Mouse (Mus musculus): ENCODE measurements around the gene Abcb5. TPM values are rescaled to one million over a fixed set of nuclear protein-coding genes. Genes with fewer than 3 reads are reported as not detected.
A peak's percentile ranks its signal among the peaks of the same experiment; 100 is the strongest.

Gene Abcb5
- polyA plus RNA-seq, 1 experiment from 2014 or later, result 0.08 TPM

DNA sequence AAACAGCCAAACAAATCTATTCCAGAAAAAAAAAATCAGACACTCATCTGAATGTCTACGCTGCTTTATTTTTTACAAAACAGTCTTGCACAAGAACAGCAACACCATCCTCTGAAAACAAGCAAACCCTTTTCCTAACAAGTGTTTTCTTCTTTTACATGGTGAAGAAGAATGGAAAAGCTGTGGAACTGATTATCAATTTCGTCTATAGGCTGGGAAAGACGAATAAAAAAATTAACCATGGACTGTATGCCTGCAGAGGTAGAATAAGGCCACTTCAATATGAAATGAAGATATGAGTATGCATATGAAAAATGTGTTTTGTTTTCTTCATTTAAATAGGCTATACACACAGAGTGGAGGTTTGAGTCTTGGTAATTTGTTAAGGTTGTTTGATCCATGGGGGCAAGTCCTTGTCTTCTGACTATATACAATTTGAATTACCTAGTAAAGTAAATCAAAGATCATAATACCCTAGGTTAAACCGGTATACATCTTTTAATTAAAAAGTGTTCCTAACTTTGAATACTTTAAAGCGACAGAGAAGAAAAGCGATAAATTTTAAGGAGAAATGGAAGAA, 124.2 kb downstream of the Abcb5 start:
- no peak overlapping the region for H3K4me3 ChIP-seq (ENCODE audit: control insufficient read depth in 1 of 2, insufficient read depth in 1 of 2, low read depth in 1 of 2, low read length in 2 of 2)
- H3K4me1 ChIP-seq (ENCODE audit: control insufficient read depth in 2 of 2, insufficient read depth in 2 of 2, low read length in 2 of 2), result peaks cover 5 to 10% of the 10 kb centered on the region in 2 experiments; a peak in 3 of 4 replicates
- H3K9me3 ChIP-seq (ENCODE audit: control insufficient read depth, low read length), result no peaks in the 10 kb centered on the region
- no peak for ATAC-seq (ENCODE audit: insufficient number of reproducible peaks, insufficient read depth, low FRiP score, low read depth)
- no peak overlapping the region for H3K9ac ChIP-seq (ENCODE audit: low read length)
- peaks cover 95% of the 10 kb centered on the region for H3K27me3 ChIP-seq (ENCODE audit: control insufficient read depth, insufficient read depth, low read length)
- H3K27ac ChIP-seq (replicated peaks in 1 of 2; ENCODE audit: control insufficient read depth in 1 of 2, insufficient read depth in 1 of 2, low read depth in 2 of 2, low read length in 2 of 2), result no peak overlapping the region
- no peaks in the 10 kb centered on the region for H3K36me3 ChIP-seq (ENCODE audit: control insufficient read depth, insufficient read depth, low read length)
- 7% methylated on average over 6 of the region's 6 CpGs for WGBS
- H3K4me2 ChIP-seq (ENCODE audit: low read length), result no peak overlapping the region

DNA sequence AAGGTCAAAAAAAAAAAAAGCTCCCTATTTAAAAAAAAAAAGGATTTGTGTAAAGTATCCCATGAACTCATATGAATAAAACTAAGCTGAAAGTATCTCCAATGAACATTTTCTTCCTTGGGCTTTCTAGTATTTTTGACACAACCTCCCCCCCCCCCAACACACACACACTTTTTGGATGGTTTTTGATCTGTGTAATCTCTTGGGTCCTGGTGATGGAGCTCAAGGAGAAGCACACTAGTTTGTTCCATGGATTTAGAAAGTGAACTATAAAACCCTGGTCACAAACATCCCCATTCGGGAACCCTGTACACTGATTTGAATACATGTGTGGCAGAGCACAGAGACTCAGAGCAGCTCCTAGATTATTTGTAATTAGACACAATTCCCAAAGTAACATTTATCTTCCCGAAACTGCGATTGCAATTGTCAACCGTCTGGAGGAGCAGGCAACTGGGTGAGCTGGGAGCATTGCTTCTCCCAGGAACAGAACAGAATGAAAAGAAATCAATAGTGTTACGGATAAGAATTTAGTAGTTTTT, 124.8 kb downstream of the Abcb5 start:
- Histone ChIP-seq H3K4me1 (ENCODE audit: control insufficient read depth in 2 of 2, insufficient read depth in 2 of 2, low read length in 2 of 2) (peaks cover 6 to 9% of the 10 kb centered on the region in 2 experiments; a peak in 3 of 4 replicates), H3K4me2 (ENCODE audit: low read length) (no peak overlapping the region), H3K9me3 (ENCODE audit: control insufficient read depth, low read length) (no peaks in the 10 kb centered on the region), H3K4me3 (ENCODE audit: control insufficient read depth in 1 of 2, insufficient read depth in 1 of 2, low read depth in 1 of 2, low read length in 2 of 2) (no peak overlapping the region), H3K27me3 (ENCODE audit: control insufficient read depth, insufficient read depth, low read length) (peaks cover 95% of the 10 kb centered on the region), H3K9ac (ENCODE audit: low read length) (no peak overlapping the region), H3K36me3 (ENCODE audit: control insufficient read depth, insufficient read depth, low read length) (no peaks in the 10 kb centered on the region), H3K27ac (replicated peaks in 1 of 2; ENCODE audit: control insufficient read depth in 1 of 2, insufficient read depth in 1 of 2, low read depth in 2 of 2, low read length in 2 of 2) (no peak overlapping the region)
- no peak for ATAC-seq (ENCODE audit: insufficient number of reproducible peaks, insufficient read depth, low FRiP score, low read depth)
- 9% methylated on average over 5 of the region's 5 CpGs for WGBS

DNA sequence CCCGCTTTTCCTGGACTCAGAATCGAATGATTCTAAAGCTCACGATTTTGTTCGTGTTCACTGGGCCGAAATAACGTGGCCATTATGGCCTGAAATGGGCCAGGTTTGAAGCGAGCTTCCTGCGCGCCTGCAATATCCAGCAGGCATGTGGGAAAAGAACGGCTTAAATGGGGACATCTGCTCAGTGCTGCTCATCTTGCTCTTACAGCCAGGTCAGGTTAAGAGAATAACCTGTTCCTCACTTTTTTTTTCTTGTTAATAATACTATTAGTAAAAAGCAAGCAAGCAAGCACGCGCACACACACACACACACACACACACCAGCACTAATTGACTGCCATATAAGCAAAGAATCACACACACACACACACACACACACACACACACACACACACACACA, 125.4 kb downstream of the Abcb5 start:
- H3K4me2 ChIP-seq (ENCODE audit: low read length), result no peak overlapping the region
- no peaks in the 10 kb centered on the region for H3K9me3 ChIP-seq (ENCODE audit: control insufficient read depth, low read length)
- H3K4me1 ChIP-seq (ENCODE audit: control insufficient read depth in 2 of 2, insufficient read depth in 2 of 2, low read length in 2 of 2), result peaks cover 6 to 9% of the 10 kb centered on the region in 2 experiments; a peak in 3 of 4 replicates
- H3K36me3 ChIP-seq (ENCODE audit: control insufficient read depth, insufficient read depth, low read length), result no peaks in the 10 kb centered on the region
- H3K4me3 ChIP-seq (ENCODE audit: control insufficient read depth in 1 of 2, insufficient read depth in 1 of 2, low read depth in 1 of 2, low read length in 2 of 2), result no peak overlapping the region
- H3K27me3 ChIP-seq (ENCODE audit: control insufficient read depth, insufficient read depth, low read length), result peaks cover 95% of the 10 kb centered on the region
- no peak for ATAC-seq (ENCODE audit: insufficient number of reproducible peaks, insufficient read depth, low FRiP score, low read depth)
- no peak overlapping the region for H3K27ac ChIP-seq (replicated peaks in 1 of 2; ENCODE audit: control insufficient read depth in 1 of 2, insufficient read depth in 1 of 2, low read depth in 2 of 2, low read length in 2 of 2)
- WGBS, result 4% methylated on average over 11 of the region's 12 CpGs
- H3K9ac ChIP-seq (ENCODE audit: low read length), result no peak overlapping the region

DNA sequence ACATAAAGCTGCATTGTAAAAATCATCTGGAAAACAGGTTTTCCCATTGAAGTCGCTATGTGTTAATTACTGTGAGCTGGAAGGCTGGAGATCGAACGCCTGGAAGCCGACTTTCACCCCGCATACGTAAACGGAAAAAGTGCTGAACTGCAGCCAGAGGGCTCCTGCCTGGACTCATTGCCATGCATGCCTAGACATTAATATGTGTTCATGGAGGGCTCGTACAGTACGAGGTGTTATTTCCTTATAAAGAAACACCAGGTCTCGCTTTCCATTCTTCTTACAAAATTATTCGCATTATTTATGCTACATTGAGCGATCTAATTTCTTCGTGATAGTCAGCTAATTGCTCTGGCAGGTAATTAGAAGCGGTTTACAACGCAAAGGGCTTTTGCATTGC, 125.9 kb downstream of the Abcb5 start:
- no peak for ATAC-seq (ENCODE audit: insufficient number of reproducible peaks, insufficient read depth, low FRiP score, low read depth)
- Histone ChIP-seq H3K4me2 (ENCODE audit: low read length) (no peak overlapping the region), H3K4me1 (ENCODE audit: control insufficient read depth in 2 of 2, insufficient read depth in 2 of 2, low read length in 2 of 2) (peaks cover 6 to 9% of the 10 kb centered on the region in 2 experiments; a peak in 3 of 4 replicates), H3K36me3 (ENCODE audit: control insufficient read depth, insufficient read depth, low read length) (no peaks in the 10 kb centered on the region), H3K4me3 (ENCODE audit: control insufficient read depth in 1 of 2, insufficient read depth in 1 of 2, low read depth in 1 of 2, low read length in 2 of 2) (no peak overlapping the region), H3K27me3 (ENCODE audit: control insufficient read depth, insufficient read depth, low read length) (peaks cover 93% of the 10 kb centered on the region), H3K9ac (ENCODE audit: low read length) (no peak overlapping the region), H3K27ac (replicated peaks in 1 of 2; ENCODE audit: control insufficient read depth in 1 of 2, insufficient read depth in 1 of 2, low read depth in 2 of 2, low read length in 2 of 2) (no peak overlapping the region), H3K9me3 (ENCODE audit: control insufficient read depth, low read length) (no peaks in the 10 kb centered on the region)
- 3% methylated on average over 15 of the region's 15 CpGs for WGBS

DNA sequence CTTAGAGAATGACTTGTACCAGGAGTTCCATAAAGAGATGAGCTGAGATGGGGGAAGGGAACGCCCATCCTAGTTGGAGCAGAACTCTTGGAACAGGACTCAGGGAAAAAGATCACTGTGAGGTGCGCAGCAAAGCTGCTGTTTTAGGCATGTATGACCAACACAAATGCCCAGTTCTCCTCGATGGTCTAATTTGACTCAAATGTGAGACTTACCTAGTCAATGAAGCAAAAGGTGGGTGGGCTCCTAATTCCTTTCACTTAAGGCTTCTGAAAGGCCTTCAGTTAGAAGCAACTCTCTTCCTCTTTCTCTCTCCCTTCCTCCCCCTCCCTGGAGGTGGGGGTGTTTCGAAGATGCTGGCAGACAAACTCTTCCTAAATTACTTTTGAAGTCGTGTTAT, 126.8 kb downstream of the Abcb5 start:
- 5% methylated on average over 5 of the region's 5 CpGs for WGBS
- peaks cover 6 to 9% of the 10 kb centered on the region in 2 experiments; a peak in 3 of 4 replicates for H3K4me1 ChIP-seq (ENCODE audit: control insufficient read depth in 2 of 2, insufficient read depth in 2 of 2, low read length in 2 of 2)
- ATAC-seq (ENCODE audit: insufficient number of reproducible peaks, insufficient read depth, low FRiP score, low read depth), result no peak

DNA sequence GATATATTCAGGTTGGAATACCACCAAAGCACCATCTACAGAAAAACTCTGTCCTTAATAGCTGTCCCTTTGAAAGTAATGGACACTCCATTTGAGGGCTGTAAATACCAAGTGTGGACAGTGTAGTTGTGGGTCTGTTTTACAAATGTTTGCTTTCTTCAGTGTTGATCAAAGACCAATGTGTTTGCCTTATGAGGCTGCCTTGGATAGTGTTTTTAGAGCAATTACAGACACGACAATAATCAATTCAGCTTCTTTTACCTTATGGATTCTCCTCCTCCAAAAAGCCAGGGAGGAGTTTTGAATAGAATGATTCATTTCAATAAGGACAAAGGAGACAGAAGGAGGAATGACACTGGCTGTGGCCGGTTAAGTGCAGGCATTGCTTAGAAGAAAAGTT, 128.0 kb downstream of the Abcb5 start:
- 8% methylated on average over 2 of the region's 2 CpGs for WGBS
- ATAC-seq (ENCODE audit: insufficient number of reproducible peaks, insufficient read depth, low FRiP score, low read depth), result no peak
- H3K4me2 ChIP-seq (ENCODE audit: low read length), result no peak overlapping the region

More for the DNA sequence above, 126.8 kb downstream of the Abcb5 start:
- Histone ChIP-seq H3K36me3 (ENCODE audit: control insufficient read depth, insufficient read depth, low read length) (no peaks in the 10 kb centered on the region), H3K4me3 (ENCODE audit: control insufficient read depth in 1 of 2, insufficient read depth in 1 of 2, low read depth in 1 of 2, low read length in 2 of 2) (no peak overlapping the region), H3K9me3 (ENCODE audit: control insufficient read depth, low read length) (no peaks in the 10 kb centered on the region), H3K9ac (ENCODE audit: low read length) (no peak overlapping the region), H3K27me3 (ENCODE audit: control insufficient read depth, insufficient read depth, low read length) (peaks cover 84% of the 10 kb centered on the region), H3K27ac (replicated peaks in 1 of 2; ENCODE audit: control insufficient read depth in 1 of 2, insufficient read depth in 1 of 2, low read depth in 2 of 2, low read length in 2 of 2) (no peak overlapping the region), H3K4me2 (ENCODE audit: low read length) (no peak overlapping the region)

DNA sequence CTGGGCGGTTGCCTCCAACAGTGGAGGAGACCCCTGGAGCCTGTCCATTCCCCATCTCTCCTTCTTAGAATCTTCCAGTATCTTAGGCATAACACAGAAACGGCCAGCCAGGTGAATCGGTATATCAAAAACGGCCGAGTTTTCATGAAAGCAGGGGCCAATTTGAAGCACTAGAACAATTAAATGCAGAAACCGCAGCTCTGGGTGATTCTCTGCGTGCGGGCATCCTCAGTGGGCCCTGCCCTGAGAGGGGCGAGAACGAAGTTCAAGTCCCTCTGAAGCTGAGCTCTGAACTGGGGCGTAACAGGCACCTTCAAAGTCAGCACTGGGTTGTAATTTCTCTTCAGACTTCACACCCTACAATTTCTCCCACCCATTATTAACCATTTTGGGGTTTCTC, 128.9 kb downstream of the Abcb5 start:
- Histone ChIP-seq H3K9me3 (ENCODE audit: control insufficient read depth, low read length) (no peaks in the 10 kb centered on the region), H3K4me1 (ENCODE audit: control insufficient read depth in 2 of 2, insufficient read depth in 2 of 2, low read length in 2 of 2) (peaks cover 4 to 6% of the 10 kb centered on the region in 2 experiments; a peak in 2 of 4 replicates), H3K4me2 (ENCODE audit: low read length) (peak overlapping the region; percentile 94), H3K4me3 (ENCODE audit: control insufficient read depth in 1 of 2, insufficient read depth in 1 of 2, low read depth in 1 of 2, low read length in 2 of 2) (peak overlapping the region; percentile 68 to 70; a peak in 3 of 4 replicates), H3K9ac (ENCODE audit: low read length) (no peak overlapping the region; the same call in 1 of the 2 replicates), H3K27ac (replicated peaks in 1 of 2; ENCODE audit: control insufficient read depth in 1 of 2, insufficient read depth in 1 of 2, low read depth in 2 of 2, low read length in 2 of 2) (no peak overlapping the region), H3K27me3 (ENCODE audit: control insufficient read depth, insufficient read depth, low read length) (peaks cover 63% of the 10 kb centered on the region), H3K36me3 (ENCODE audit: control insufficient read depth, insufficient read depth, low read length) (no peaks in the 10 kb centered on the region)
- ATAC-seq (ENCODE audit: insufficient number of reproducible peaks, insufficient read depth, low FRiP score, low read depth), result no peak
- WGBS, result 4% methylated on average over 11 of the region's 11 CpGs

More for the DNA sequence above, 128.0 kb downstream of the Abcb5 start:
- H3K27ac ChIP-seq (replicated peaks in 1 of 2; ENCODE audit: control insufficient read depth in 1 of 2, insufficient read depth in 1 of 2, low read depth in 2 of 2, low read length in 2 of 2), result no peak overlapping the region
- H3K27me3 ChIP-seq (ENCODE audit: control insufficient read depth, insufficient read depth, low read length), result peaks cover 72% of the 10 kb centered on the region
- no peak overlapping the region for H3K9ac ChIP-seq (ENCODE audit: low read length)
- H3K4me1 ChIP-seq (ENCODE audit: control insufficient read depth in 2 of 2, insufficient read depth in 2 of 2, low read length in 2 of 2), result peaks cover 6 to 9% of the 10 kb centered on the region in 2 experiments; a peak in 3 of 4 replicates
- no peak overlapping the region for H3K4me3 ChIP-seq (ENCODE audit: control insufficient read depth in 1 of 2, insufficient read depth in 1 of 2, low read depth in 1 of 2, low read length in 2 of 2)
- no peaks in the 10 kb centered on the region for H3K9me3 ChIP-seq (ENCODE audit: control insufficient read depth, low read length)
- no peaks in the 10 kb centered on the region for H3K36me3 ChIP-seq (ENCODE audit: control insufficient read depth, insufficient read depth, low read length)

All from heart, embryonic 14.5 days (tissue).